Mouse (Mus musculus) heart, embryonic 14.5 days (tissue): ENCODE measurements around the gene Prr5l. TPM values are rescaled to one million over a fixed set of nuclear protein-coding genes. Genes with fewer than 3 reads are reported as not detected.

Experiments
- ATAC-seq: fragments of 200-750 bp; cut with Nextera tagmentation; 2 replicates; pipeline ENCODE4 v1.8.0; 2017; ENCODE audit warnings: low read depth, moderate TSS enrichment; ENCODE audit not compliant: insufficient number of reproducible peaks, insufficient read depth, low FRiP score
- H3K27ac ChIP-seq, 2 experiments: fragments of 200-500 bp in 1 of 2; fragments of 300-500 bp in 1 of 2; sonication (generic) in 1 of 2; replicated peaks in 1 of 2; 2 replicates each; pipeline ENCODE4 v1.5.1; 2012 to 2014; ENCODE audit warnings: low read depth in 2 of 2, low read length in 2 of 2, control low read depth in 1 of 2, mild to moderate bottlenecking in 1 of 2, mixed read lengths in 1 of 2; ENCODE audit not compliant: control insufficient read depth in 1 of 2, insufficient read depth in 1 of 2
- H3K27me3 ChIP-seq: fragments of 300-500 bp; sonication (generic); 2 replicates; pipeline ENCODE4 v1.6.1; 2014; ENCODE audit warnings: mild to moderate bottlenecking, low read length, control low read depth; ENCODE audit not compliant: control insufficient read depth, insufficient read depth
- H3K36me3 ChIP-seq: fragments of 300-500 bp; sonication (generic); 2 replicates; pipeline ENCODE4 v1.6.1; 2014; ENCODE audit warnings: mild to moderate bottlenecking, control low read depth, low read length, mixed read lengths; ENCODE audit not compliant: control insufficient read depth, insufficient read depth
- H3K4me1 ChIP-seq, 2 experiments: fragments of 200-500 bp in 1 of 2; fragments of 300-500 bp in 1 of 2; sonication (generic) in 1 of 2; 2 replicates each; pipeline ENCODE4 v1.6.1; 2012 to 2014; ENCODE audit warnings: low read length in 2 of 2, control low read depth in 1 of 2, mixed read lengths in 1 of 2; ENCODE audit not compliant: control insufficient read depth in 2 of 2, insufficient read depth in 2 of 2
- H3K4me2 ChIP-seq: fragments of 300-500 bp; sonication (generic); 2 replicates; pipeline ENCODE4 v1.6.1; 2014; ENCODE audit warnings: mild to moderate bottlenecking, low read length
- H3K4me3 ChIP-seq, 2 experiments: fragments of 200-500 bp in 1 of 2; fragments of 300-500 bp in 1 of 2; sonication (generic) in 1 of 2; 2 replicates each; pipeline ENCODE4 v1.5.1; 2012 to 2014; ENCODE audit warnings: low read length in 2 of 2, mild to moderate bottlenecking in 2 of 2, control low read depth in 1 of 2, low read depth in 1 of 2, moderate library complexity in 1 of 2; ENCODE audit not compliant: control insufficient read depth in 1 of 2, insufficient read depth in 1 of 2
- H3K9ac ChIP-seq: fragments of 300-500 bp; sonication (generic); 2 replicates; pipeline ENCODE4 v1.6.1; 2014; ENCODE audit warnings: mild to moderate bottlenecking, low read length
- H3K9me3 ChIP-seq: fragments of 300-500 bp; sonication (generic); 2 replicates; pipeline ENCODE4 v1.6.1; 2016; ENCODE audit warnings: low read length, control low read depth; ENCODE audit not compliant: control insufficient read depth
- WGBS: fragments of 180-500 bp; shearing (Covaris S2); extraction: QIAGEN DNeasy Blood & Tissue Kit; methylation state at CpG from one replicate; pipeline ENCODE4 v1.1.7; 2014; 5-methylcytosine and 5-hydroxymethylcytosine counted together
- polyA plus RNA-seq: library from polyadenylated mRNA; unstranded; fragments of >200 nt; fragmentation: Nextera tagmentation; extraction: Ambion mirVana; gene quantifications from 2 replicates; pipeline ENCODE4 v1.2.1, GENCODE M21; 2014

Prr5l gene
- polyA plus RNA-seq, 1 experiment from 2014 or later = 7.2 TPM

GRCm38 (mm10) chr2:101807756-101808155 lies 75.1 kb downstream of the Prr5l start:
- no peak overlapping the region for H3K4me2 ChIP-seq
- H3K4me1 ChIP-seq = peaks cover 0 to 2% of the 10 kb centered on the region in 2 experiments; a peak in 1 of 4 replicates
- ATAC-seq = no peak
- H3K4me3 ChIP-seq = no peak overlapping the region
- WGBS = 74% methylated on average over 5 of the region's 5 CpGs
- no peak overlapping the region for H3K9ac ChIP-seq
- no peaks in the 10 kb centered on the region for H3K9me3 ChIP-seq
- no peaks in the 10 kb centered on the region for H3K36me3 ChIP-seq
- no peaks in the 10 kb centered on the region; the same call in 1 of the 2 replicates for H3K27me3 ChIP-seq
- H3K27ac ChIP-seq = no peak overlapping the region

DNA sequence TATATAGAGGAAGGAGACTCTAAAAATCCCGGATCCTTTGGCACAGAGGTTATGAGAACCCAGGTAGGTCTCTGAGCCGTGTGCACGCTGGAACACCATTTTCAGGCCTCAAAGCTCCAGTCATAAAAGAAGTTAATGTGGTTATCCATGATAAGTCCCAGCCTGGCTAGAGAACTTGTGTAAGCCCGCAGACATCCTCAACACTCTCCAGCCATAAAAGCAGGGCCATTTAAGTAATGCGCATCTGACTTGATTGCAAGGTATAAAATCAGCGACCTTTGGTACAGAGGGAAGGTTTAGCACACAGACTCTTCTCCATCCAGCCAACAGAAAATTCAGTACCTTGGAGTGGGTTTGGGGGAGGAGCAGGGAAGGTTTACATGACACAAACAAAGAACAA lies 80.6 kb downstream of the Prr5l start:
- no peaks in the 10 kb centered on the region for H3K27me3 ChIP-seq
- no peaks in the 10 kb centered on the region for H3K9me3 ChIP-seq
- no peak overlapping the region for H3K4me3 ChIP-seq
- no peaks in the 10 kb centered on the region; a peak in 1 of 4 replicates for H3K4me1 ChIP-seq
- H3K27ac ChIP-seq = no peak overlapping the region
- no peak overlapping the region for H3K9ac ChIP-seq
- H3K36me3 ChIP-seq = no peaks in the 10 kb centered on the region
- WGBS = 91% methylated on average over 6 of the region's 6 CpGs
- no peak for ATAC-seq
- no peak overlapping the region for H3K4me2 ChIP-seq

GRCm38 (mm10) chr2:101797901-101798250 lies 85.0 kb downstream of the Prr5l start:
- H3K9ac ChIP-seq = peak overlapping the region; percentile 75
- H3K4me1 ChIP-seq = peaks cover 0 to 5% of the 10 kb centered on the region in 2 experiments; a peak in 3 of 4 replicates
- ATAC-seq = no peak
- no peaks in the 10 kb centered on the region for H3K27me3 ChIP-seq
- peak overlapping the region; percentile 54 to 74 for H3K27ac ChIP-seq
- peak overlapping the region; percentile 97 for H3K4me2 ChIP-seq
- 1% methylated on average over 19 of the region's 19 CpGs for WGBS
- no peaks in the 10 kb centered on the region for H3K36me3 ChIP-seq
- no peaks in the 10 kb centered on the region for H3K9me3 ChIP-seq
- peak overlapping the region; percentile 66 to 74 for H3K4me3 ChIP-seq

DNA sequence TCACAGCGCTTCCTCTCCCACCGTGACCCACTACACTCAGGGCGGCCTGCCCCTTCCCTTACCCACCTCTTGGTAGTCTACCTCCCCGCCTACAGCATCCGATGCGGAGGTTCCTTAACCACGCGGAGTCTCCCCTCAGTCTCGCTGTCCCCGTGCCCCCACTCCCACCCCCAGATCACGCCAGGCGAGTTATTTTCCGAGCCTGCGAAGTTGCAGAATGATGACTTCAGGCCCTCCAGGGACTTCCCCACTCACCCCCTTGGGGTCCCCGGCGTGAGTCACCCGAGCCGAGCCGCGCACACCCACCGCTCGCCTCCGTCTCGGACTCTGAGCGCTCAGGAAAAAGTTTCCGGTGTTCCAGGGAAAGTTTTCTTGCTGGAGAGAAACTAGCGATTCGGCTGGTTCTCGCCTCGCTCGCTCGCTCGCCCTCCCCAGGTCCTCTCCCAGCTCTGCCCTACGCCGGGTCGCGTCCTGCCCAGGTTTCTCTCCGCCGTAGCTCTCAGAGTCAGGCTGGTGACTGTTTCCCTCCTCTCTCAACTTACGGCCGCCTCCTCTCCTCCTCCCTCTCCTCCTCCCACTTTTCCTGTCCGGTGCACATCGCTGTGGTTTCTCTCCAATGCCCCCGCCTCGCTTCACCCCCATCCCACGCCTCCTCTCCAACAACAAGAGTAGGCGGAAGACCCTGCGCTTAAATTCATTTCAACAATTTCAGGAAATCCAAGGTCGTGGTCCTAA lies 85.5 kb downstream of the Prr5l start:
- H3K9ac ChIP-seq = peak overlapping the region; percentile 75
- no peaks in the 10 kb centered on the region for H3K36me3 ChIP-seq
- peaks cover 0 to 7% of the 10 kb centered on the region in 2 experiments; a peak in 3 of 4 replicates for H3K4me1 ChIP-seq
- H3K27me3 ChIP-seq = no peaks in the 10 kb centered on the region
- H3K4me2 ChIP-seq = peak overlapping the region; percentile 97
- peak overlapping the region; percentile 66 to 74 for H3K4me3 ChIP-seq
- H3K27ac ChIP-seq = peak overlapping the region; percentile 54 to 74
- under 1% methylated on average over 49 of the region's 49 CpGs for WGBS
- peak; percentile 52; the same call in 1 of the 2 replicates for ATAC-seq
- no peaks in the 10 kb centered on the region for H3K9me3 ChIP-seq

DNA sequence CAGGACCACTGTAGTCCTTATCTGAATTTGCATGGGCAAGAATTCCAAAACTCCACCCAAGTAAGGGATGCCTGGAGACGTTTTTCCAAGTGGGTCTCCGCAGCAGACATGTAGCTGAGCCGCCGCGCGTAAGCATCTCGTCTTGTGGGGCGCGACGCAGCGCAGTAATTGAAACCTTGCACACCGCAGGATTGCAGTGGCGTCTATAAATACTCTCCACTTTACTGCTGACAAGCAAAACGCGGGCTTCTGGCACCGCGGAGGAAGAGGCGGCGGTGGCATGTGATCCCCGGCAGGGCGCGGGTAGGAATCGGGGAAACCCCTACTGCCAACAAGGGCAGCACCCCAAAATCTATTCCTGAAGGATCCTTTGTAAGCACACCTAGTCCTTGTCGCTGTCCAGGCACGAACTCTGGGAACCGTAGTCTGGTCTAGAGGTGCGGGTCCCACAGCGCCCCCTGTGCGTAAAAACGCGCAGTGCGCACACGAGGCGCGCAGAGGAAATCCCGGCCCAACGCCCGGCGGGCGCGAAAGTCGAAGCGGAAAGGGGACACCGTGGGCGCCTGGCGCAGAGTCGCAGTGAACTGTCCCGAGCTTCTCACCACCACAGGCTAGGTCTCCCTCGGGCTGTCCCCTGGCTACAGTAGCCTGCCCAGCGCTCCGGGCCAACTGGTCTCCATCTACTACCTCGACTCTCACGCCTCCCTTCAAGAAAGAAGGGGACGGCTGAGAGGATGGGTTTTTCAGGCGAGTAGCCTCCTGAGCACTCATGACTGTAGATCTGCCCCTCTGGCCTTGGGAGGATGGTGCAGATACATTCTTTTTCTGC lies 86.3 kb downstream of the Prr5l start:
- peak overlapping the region; percentile 54 to 74 for H3K27ac ChIP-seq
- H3K4me3 ChIP-seq = peak overlapping the region; percentile 66 to 74
- under 1% methylated on average over 55 of the region's 55 CpGs for WGBS
- peak; percentile 44; the same call in 1 of the 2 replicates for ATAC-seq
- peaks cover 0 to 7% of the 10 kb centered on the region in 2 experiments; a peak in 3 of 4 replicates for H3K4me1 ChIP-seq
- H3K27me3 ChIP-seq = no peaks in the 10 kb centered on the region
- H3K36me3 ChIP-seq = no peaks in the 10 kb centered on the region
- H3K9me3 ChIP-seq = no peaks in the 10 kb centered on the region
- peak overlapping the region; percentile 97 for H3K4me2 ChIP-seq
- peak overlapping the region; percentile 75 for H3K9ac ChIP-seq

DNA sequence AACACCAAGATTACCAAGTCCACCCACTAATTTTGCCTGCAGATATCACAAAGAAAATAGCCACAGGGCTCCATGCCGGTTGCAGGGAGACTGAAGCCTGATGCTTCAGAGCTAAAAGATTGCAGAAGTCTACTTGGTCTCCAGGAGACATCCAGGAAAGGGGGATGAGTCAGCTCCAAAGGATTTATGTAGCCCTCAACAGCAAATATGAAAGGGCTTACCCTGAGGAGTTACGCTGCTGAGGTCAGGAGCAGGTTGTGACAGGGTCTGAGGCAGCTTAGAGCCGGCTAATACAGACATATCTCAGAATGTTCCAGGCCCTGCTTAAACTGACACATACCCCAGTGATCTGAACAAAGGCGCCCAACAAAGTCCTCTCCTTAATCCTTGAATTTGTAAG lies 90.7 kb downstream of the Prr5l start:
- WGBS = 54% methylated on average over 4 of the region's 4 CpGs
- Histone ChIP-seq H3K27me3 (no peaks in the 10 kb centered on the region), H3K9me3 (no peaks in the 10 kb centered on the region), H3K4me2 (no peak overlapping the region), H3K4me3 (no peak overlapping the region), H3K4me1 (peaks cover 0 to 7% of the 10 kb centered on the region in 2 experiments; a peak in 3 of 4 replicates), H3K9ac (no peak overlapping the region), H3K36me3 (no peaks in the 10 kb centered on the region), H3K27ac (no peak overlapping the region)
- ATAC-seq = no peak

- WGBS = 76% methylated on average over 5 of the region's 5 CpGs
- Histone ChIP-seq H3K36me3 (no peaks in the 10 kb centered on the region), H3K4me3 (no peak overlapping the region), H3K4me1 (no peaks in the 10 kb centered on the region), H3K9ac (no peak overlapping the region), H3K27ac (no peak overlapping the region), H3K9me3 (no peaks in the 10 kb centered on the region), H3K27me3 (no peaks in the 10 kb centered on the region), H3K4me2 (no peak overlapping the region)
- ATAC-seq = no peak
Observed at GRCm38 (mm10) chr2:101783255-101783654, 99.6 kb downstream of the Prr5l start.
